ENCODE assay signal across 27 mouse cellular contexts in the genomic region with DNA sequence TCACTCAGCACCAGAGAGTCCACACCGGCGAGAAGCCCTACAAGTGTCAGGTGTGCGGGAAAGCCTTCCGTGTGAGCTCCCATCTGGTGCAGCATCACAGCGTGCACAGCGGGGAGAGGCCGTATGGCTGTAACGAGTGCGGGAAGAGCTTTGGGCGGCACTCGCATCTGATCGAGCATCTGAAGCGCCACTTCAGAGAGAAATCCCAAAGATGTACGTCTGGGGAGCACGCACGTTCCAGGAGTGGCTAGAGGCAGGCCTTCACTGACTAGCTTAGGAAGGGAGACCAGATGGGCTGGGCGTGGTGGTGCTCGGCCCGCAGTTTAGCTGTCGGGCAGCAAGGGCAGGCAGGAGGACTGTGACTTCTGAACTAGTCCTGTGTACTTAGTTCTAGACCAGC. TPM values are rescaled to one million over a fixed set of nuclear protein-coding genes. Genes with fewer than 3 reads are reported as not detected.
A peak's percentile ranks its signal among the peaks of the same experiment; 100 is the strongest.
DNase-seq lines count a peak whose midpoint lies in the region; ATAC-seq and TF ChIP-seq lines count a peak whose summit lies in the region.
"Had no signal": no experiment of that assay in that cellular context is flagged by ENCODE, and none has a peak within 500 bp of the region (broad histone marks: within the 10 kb centered on the region; RNA-seq: fewer than 3 reads in every experiment).

No protein-coding gene starts in this region.

- TF ChIP-seq POLR2A in testis, adult 2 months (IDR thresholded peaks at IDR 0.05; ENCODE audit: control insufficient read depth, low read depth, low read length) = no peak

- 0 out of 2 replicates have a peak overlapping the region, but pooled peaks have one; percentile 10 for H3K9ac ChIP-seq in intestine, embryonic 16.5 days (ENCODE audit: low read depth, low read length)
- no peak overlapping the region for H3K9ac ChIP-seq in intestine, postnatal 0 days (ENCODE audit: low read depth, low read length)
- H3K9ac ChIP-seq: embryonic facial prominence, embryonic 13.5 days; forebrain, embryonic 12.5 days; forebrain, embryonic 15.5 days; hindbrain, embryonic 12.5 days; hindbrain, embryonic 15.5 days had no signal

- no peak overlapping the region for H3K4me3 ChIP-seq in intestine, embryonic 16.5 days (ENCODE audit: low read length)
- H3K4me3 ChIP-seq in intestine, postnatal 0 days (ENCODE audit: low read depth, low read length) = no peak overlapping the region
- H3K4me3 ChIP-seq in testis, adult 2 months (ENCODE audit: control insufficient read depth, low read depth, low read length) = peak overlapping the region; percentile 37
- H3K4me3 ChIP-seq: embryonic facial prominence, embryonic 10.5 days; embryonic facial prominence, embryonic 13.5 days; erythroblast, embryonic 14.5 days; forebrain, embryonic 12.5 days; forebrain, embryonic 15.5 days; hindbrain, embryonic 12.5 days; hindbrain, embryonic 15.5 days had no signal

- no peaks in the 10 kb centered on the region for H3K9me3 ChIP-seq in intestine, embryonic 16.5 days (ENCODE audit: control insufficient read depth, low read length)
- H3K9me3 ChIP-seq in intestine, postnatal 0 days (ENCODE audit: control insufficient read depth) = no peaks in the 10 kb centered on the region
- H3K9me3 ChIP-seq: embryonic facial prominence, embryonic 10.5 days; embryonic facial prominence, embryonic 13.5 days; forebrain, embryonic 12.5 days; forebrain, embryonic 15.5 days; G1E; hindbrain, embryonic 12.5 days; hindbrain, embryonic 15.5 days had no signal

- H3K4me2 ChIP-seq in intestine, embryonic 16.5 days (ENCODE audit: low read depth, low read length) = no peak overlapping the region
- H3K4me2 ChIP-seq in intestine, postnatal 0 days (replicated peaks; ENCODE audit: low read depth) = no peak overlapping the region
- H3K4me2 ChIP-seq: embryonic facial prominence, embryonic 13.5 days; forebrain, embryonic 12.5 days; forebrain, embryonic 15.5 days; heart, embryonic 11.5 days; hindbrain, embryonic 12.5 days; hindbrain, embryonic 15.5 days had no signal

- H3K36me3 ChIP-seq in intestine, embryonic 16.5 days (ENCODE audit: control insufficient read depth, insufficient read depth, low read length) = peaks cover 21% of the 10 kb centered on the region
- H3K36me3 ChIP-seq in intestine, postnatal 0 days (ENCODE audit: control insufficient read depth, insufficient read depth) = peaks cover 39% of the 10 kb centered on the region
- peaks cover 2% of the 10 kb centered on the region for H3K36me3 ChIP-seq in testis, adult 2 months (ENCODE audit: control insufficient read depth, insufficient read depth, low read length)

- no peak for TF ChIP-seq CTCF in intestine, postnatal 0 days (IDR thresholded peaks at IDR 0.05; ENCODE audit: low read depth)
- TF ChIP-seq CTCF in testis, adult 2 months (IDR thresholded peaks at IDR 0.05; ENCODE audit: control insufficient read depth, insufficient read depth, insufficient replicate concordance, low read depth, low read length) = no peak

- ATAC-seq in intestine, embryonic 16.5 days = no peak
- ATAC-seq in intestine, postnatal 0 days = no peak
- ATAC-seq: activated CD4-positive, CD25-positive, alpha-beta regulatory T cell, adult 4 months; forebrain, embryonic 15.5 days; Patski had no signal

- no peak overlapping the region for H3K27ac ChIP-seq in intestine, embryonic 16.5 days (ENCODE audit: low read length)
- no peak overlapping the region for H3K27ac ChIP-seq in intestine, postnatal 0 days (ENCODE audit: low read depth, low read length)
- no peak overlapping the region for H3K27ac ChIP-seq in testis, adult 2 months (ENCODE audit: control insufficient read depth, insufficient read depth, low read depth, low read length)
- H3K27ac ChIP-seq: embryonic facial prominence, embryonic 10.5 days; embryonic facial prominence, embryonic 13.5 days; forebrain, embryonic 12.5 days; forebrain, embryonic 15.5 days; hindbrain, embryonic 12.5 days; hindbrain, embryonic 15.5 days had no signal

- 95% methylated on average over 20 of the region's 20 CpGs for WGBS in intestine, embryonic 16.5 days
- 89% methylated on average over 20 of the region's 20 CpGs for WGBS in intestine, postnatal 0 days

- H3K4me1 ChIP-seq in intestine, embryonic 16.5 days (ENCODE audit: control insufficient read depth, insufficient read depth, low read length) = no peaks in the 10 kb centered on the region
- no peaks in the 10 kb centered on the region for H3K4me1 ChIP-seq in intestine, postnatal 0 days (replicated peaks; ENCODE audit: control insufficient read depth, insufficient read depth, low read length)
- no peaks in the 10 kb centered on the region for H3K4me1 ChIP-seq in testis, adult 2 months (ENCODE audit: control insufficient read depth, insufficient read depth, low read length)
- H3K4me1 ChIP-seq: embryonic facial prominence, embryonic 10.5 days; embryonic facial prominence, embryonic 13.5 days; forebrain, embryonic 12.5 days; forebrain, embryonic 15.5 days; hindbrain, embryonic 12.5 days; hindbrain, embryonic 15.5 days had no signal

- no peak for DNase-seq in testis, postnatal 10 days (ENCODE audit: low spot score)
- peak; percentile 74 for DNase-seq in R1 (ENCODE audit: low read depth, low spot score)
- DNase-seq in urinary bladder, adult 18-20 months (ENCODE audit: low spot score in 2 of 2) = no peak
- DNase-seq in right cerebral cortex, postnatal 4 days = no peak
- DNase-seq: adrenal gland, adult 8-10 months; adrenal gland, postnatal 25 days; cerebellum, adult 11-12 months; cerebellum, adult 8-10 months; cerebellum, postnatal 10 days; cerebellum, postnatal 36 days; embryo, embryonic 11 days; gastrocnemius, postnatal 10 days; heart, adult 11 months had no signal

- no peaks in the 10 kb centered on the region for H3K27me3 ChIP-seq in intestine, embryonic 16.5 days (replicated peaks; ENCODE audit: control insufficient read depth, insufficient read depth, low read length)
- H3K27me3 ChIP-seq in intestine, postnatal 0 days (replicated peaks; ENCODE audit: control insufficient read depth, insufficient read depth, low read length) = no peaks in the 10 kb centered on the region
- H3K27me3 ChIP-seq in testis, adult 2 months (ENCODE audit: control insufficient read depth, insufficient read depth, low read length) = no peaks in the 10 kb centered on the region
- H3K27me3 ChIP-seq: embryonic facial prominence, embryonic 13.5 days; forebrain, embryonic 12.5 days; forebrain, embryonic 15.5 days; hindbrain, embryonic 12.5 days; hindbrain, embryonic 15.5 days; Patski had no signal

RNA-seq across cellular contexts. Expression of a gene that starts 12.8 kb away (rescaled TPM):
- polyA plus RNA-seq in intestine, embryonic 16.5 days (2015; fragmentation: Nextera tagmentation; extraction: Ambion mirVana) = 36.7 and 38.9 TPM in 2 replicates
- 32.3 and 35.9 TPM in 2 replicates for polyA plus RNA-seq in intestine, postnatal 0 days (2015; fragmentation: Nextera tagmentation; extraction: Ambion mirVana)
- polyA plus RNA-seq in testis, adult 2 months (2012; rRNA removed) = 5.9 and 7.4 TPM in 2 replicates

RNA-seq across cellular contexts. Expression of a gene that starts 14.3 kb away (rescaled TPM):
- 7.1 and 8.4 TPM in 2 replicates for polyA plus RNA-seq in intestine, embryonic 16.5 days (2015; fragmentation: Nextera tagmentation; extraction: Ambion mirVana)
- polyA plus RNA-seq in intestine, postnatal 0 days (2015; fragmentation: Nextera tagmentation; extraction: Ambion mirVana) = 4.1 and 4.6 TPM in 2 replicates
- polyA plus RNA-seq in testis, adult 2 months (2012; rRNA removed) = 8.2 and 9.4 TPM in 2 replicates

RNA-seq across cellular contexts. Expression of a gene that starts 17.0 kb away (rescaled TPM):
- 8.2 and 8.4 TPM in 2 replicates for polyA plus RNA-seq in intestine, embryonic 16.5 days (2015; fragmentation: Nextera tagmentation; extraction: Ambion mirVana)
- 6.4 and 9.8 TPM in 2 replicates for polyA plus RNA-seq in intestine, postnatal 0 days (2015; fragmentation: Nextera tagmentation; extraction: Ambion mirVana)
- polyA plus RNA-seq in testis, adult 2 months (2012; rRNA removed) = 3.3 and 3.4 TPM in 2 replicates

RNA-seq across cellular contexts. Expression of a gene that starts 26.8 kb away (rescaled TPM):
- polyA plus RNA-seq in intestine, embryonic 16.5 days (2015; fragmentation: Nextera tagmentation; extraction: Ambion mirVana) = 956 and 964 TPM in 2 replicates
- polyA plus RNA-seq in intestine, postnatal 0 days (2015; fragmentation: Nextera tagmentation; extraction: Ambion mirVana) = 765 and 832 TPM in 2 replicates
- polyA plus RNA-seq in testis, adult 2 months (2012; rRNA removed) = 98.4 and 101 TPM in 2 replicates

RNA-seq across cellular contexts. Expression of a gene that starts 51.7 kb away (rescaled TPM):
- 38.9 and 41.1 TPM in 2 replicates for polyA plus RNA-seq in intestine, embryonic 16.5 days (2015; fragmentation: Nextera tagmentation; extraction: Ambion mirVana)
- polyA plus RNA-seq in intestine, postnatal 0 days (2015; fragmentation: Nextera tagmentation; extraction: Ambion mirVana) = 23.1 and 23.4 TPM in 2 replicates
- 23.0 and 25.5 TPM in 2 replicates for polyA plus RNA-seq in testis, adult 2 months (2012; rRNA removed)
